Mouse (Mus musculus) liver, adult 10 weeks (tissue): ENCODE results near the gene Olfr115. TPM values are rescaled to one million over a fixed set of nuclear protein-coding genes. Genes with fewer than 3 reads are reported as not detected.

Experiments
- polyA plus RNA-seq: library from polyadenylated mRNA; stranded (reverse); fragments of 350-450 nt; fragmentation: Illumina TruSeq; extraction: RNeasy Lipid Tissue Mini Kit (QIAGEN cat#74804); gene quantifications from one replicate; pipeline ENCODE4 v1.2.3, GENCODE M21; 2014; ENCODE audit warnings: low read depth, low replicate concordance

Gene Olfr115
- not detected for polyA plus RNA-seq

DNA sequence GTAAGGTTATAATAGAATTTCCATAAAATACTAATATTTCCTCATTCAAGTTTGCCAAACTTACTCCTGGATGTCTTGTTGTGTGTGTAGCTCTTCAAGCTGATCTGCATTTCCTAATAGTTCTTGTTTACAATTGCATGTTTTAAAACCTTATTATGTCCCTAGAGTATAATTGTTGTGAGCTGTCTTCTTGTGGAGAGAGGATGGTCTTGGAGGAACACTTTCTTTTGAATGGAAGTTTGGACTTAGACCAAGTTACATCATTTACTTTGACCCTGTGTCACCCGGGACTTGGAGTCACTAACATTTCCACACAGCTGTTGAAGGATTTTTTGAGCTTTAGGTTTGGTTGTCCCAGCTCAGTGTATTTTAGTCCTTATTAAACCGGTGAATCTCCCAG is at the start of gene Olfr115, which contains the start of gene Olfr116:
Gene Olfr115, minus strand, starts transcription at position 101 of the 400 bp plus-strand sequence.
Gene Olfr116, minus strand, starts transcription at position 191 of the 400 bp plus-strand sequence.

DNA sequence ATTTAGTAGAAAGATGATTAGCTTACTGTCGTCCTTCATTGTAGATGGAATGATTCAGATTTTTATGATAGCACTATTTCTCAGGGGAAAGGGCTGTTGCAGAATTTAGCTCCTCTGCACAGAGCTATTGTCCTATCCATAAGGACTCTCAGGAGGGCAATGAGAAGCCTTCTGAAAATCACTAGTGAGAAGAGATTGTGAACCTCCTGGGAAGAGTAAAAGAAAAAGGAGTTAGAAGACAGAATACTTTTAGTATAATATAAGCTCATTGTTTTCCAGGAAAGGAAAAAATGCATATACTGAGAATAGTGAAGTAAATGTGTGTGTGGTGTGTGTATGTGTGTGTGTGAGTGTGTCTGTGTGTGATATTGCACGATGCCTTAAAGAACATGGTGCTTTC is 39.8 kb upstream of the Olfr115 start, which contains the start of gene Olfr118:
Gene Olfr118, plus strand, starts transcription at position 301 of the 400 bp plus-strand sequence.

DNA sequence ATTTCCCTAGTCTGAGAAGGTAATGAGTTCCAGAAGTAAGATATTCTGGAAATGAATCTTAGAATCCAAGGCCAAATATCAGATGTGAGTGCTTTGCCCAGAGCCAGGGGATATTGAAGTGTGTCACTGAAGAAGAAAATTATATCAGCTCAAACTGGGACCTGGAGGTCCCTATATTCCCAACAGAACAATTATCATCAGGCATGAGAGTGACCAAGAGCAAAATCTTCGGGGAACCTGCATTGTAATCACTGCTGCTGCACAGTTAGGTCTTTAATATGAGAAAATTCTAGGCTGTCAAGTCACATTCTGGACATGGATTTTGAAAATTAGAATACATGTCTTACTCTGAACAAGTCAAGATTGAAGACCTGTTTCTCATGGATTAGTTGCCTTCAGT is 36.8 kb upstream of the Olfr115 start, which contains the start of gene Olfr117:
Gene Olfr117, minus strand, starts transcription at position 101 of the 400 bp plus-strand sequence.

DNA sequence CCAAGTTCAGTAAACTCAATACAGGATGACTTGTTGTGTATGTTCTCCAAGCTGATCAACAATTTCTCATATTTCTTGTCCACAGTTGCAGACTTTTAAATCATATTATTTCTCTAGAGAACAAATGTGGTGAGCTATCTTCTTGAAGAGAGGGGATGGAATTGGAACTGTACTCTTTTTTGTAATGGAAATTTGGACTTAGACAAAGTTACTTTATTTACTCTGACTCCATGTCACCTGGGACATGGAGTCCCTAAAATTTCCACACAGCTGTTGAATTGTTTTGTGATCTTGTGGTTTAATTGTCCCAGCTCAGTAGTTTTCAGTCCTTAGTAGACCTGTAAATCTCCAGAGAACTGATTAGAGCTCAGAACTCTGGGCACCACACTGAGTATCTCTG is 34.3 kb downstream of the Olfr115 start, which contains the start of gene Olfr114:
Gene Olfr114, minus strand, starts transcription at position 101 of the 400 bp plus-strand sequence.

DNA sequence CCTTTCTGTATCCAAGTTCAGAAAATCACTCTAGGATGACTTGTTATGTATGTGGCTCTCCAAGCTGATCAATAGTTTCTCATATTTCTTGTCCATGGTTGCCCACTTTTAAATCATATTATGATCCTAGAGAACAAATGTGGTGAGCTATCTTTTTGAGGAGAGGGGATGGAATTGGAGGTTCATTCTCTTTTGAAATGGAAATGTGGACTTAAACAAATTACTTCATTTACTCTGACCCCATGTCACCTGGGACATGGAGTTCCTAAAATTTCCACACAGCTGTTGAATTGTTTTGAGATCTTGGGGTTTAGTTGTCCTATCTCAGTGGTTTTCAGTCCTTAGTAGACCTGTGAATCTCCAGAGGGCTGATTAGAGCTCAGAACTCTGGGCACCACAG is 49.3 kb downstream of the Olfr115 start, which contains the start of gene Olfr113:
Gene Olfr113, minus strand, starts transcription at position 101 of the 400 bp plus-strand sequence.

DNA sequence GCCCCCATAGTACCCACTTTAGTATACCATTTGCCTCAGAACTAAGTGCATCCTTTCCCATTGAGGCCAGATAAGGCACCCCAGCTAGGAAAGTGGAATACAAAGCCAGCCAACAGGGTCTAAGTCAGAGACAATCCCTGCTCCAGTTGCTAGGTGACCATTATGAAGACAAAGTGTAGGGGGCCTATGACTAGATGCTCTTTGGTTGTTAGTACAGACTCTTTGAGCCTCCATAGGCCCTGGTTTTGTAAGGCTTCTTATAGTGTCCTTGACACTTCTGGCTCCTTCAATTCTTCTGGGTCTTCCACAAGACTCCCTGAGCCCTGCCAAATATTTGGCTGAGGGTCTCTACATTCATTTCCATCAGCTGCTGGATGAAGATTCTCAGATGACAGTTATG is 57.6 kb downstream of the Olfr115 start, which contains the start of gene Olfr112:
Gene Olfr112, minus strand, starts transcription at position 101 of the 400 bp plus-strand sequence.

Other genes with a start within 250 kb of the Olfr115 start
- gene Olfr105-ps, start 248.1 kb downstream of the Olfr115 start, polyA plus RNA-seq, result not detected
- gene Olfr106-ps, start 236.7 kb downstream of the Olfr115 start, polyA plus RNA-seq, result not detected
- not detected for gene Olfr107, start 227.9 kb downstream of the Olfr115 start, polyA plus RNA-seq
- not detected for gene Olfr108, start 181.6 kb downstream of the Olfr115 start, polyA plus RNA-seq
- gene Olfr109, start 168.2 kb downstream of the Olfr115 start, polyA plus RNA-seq, result not detected
- not detected for gene H2-M2, start 143.6 kb downstream of the Olfr115 start, polyA plus RNA-seq
- not detected for gene Olfr110, start 134.6 kb downstream of the Olfr115 start, polyA plus RNA-seq
- gene Olfr111, start 119.1 kb downstream of the Olfr115 start, polyA plus RNA-seq, result not detected
- not detected for gene Olfr112, start 57.7 kb downstream of the Olfr115 start, polyA plus RNA-seq
- not detected for gene Olfr113, start 49.4 kb downstream of the Olfr115 start, polyA plus RNA-seq
- not detected for gene Olfr114, start 34.4 kb downstream of the Olfr115 start, polyA plus RNA-seq
- gene Olfr116, start 90 bp upstream of the Olfr115 start, polyA plus RNA-seq, result not detected
- not detected for gene Olfr117, start 36.7 kb upstream of the Olfr115 start, polyA plus RNA-seq
- not detected for gene Olfr118, start 39.9 kb upstream of the Olfr115 start, polyA plus RNA-seq
- gene Olfr119, start 69.5 kb upstream of the Olfr115 start, polyA plus RNA-seq, result not detected
- gene Olfr120, start 94.7 kb upstream of the Olfr115 start, polyA plus RNA-seq, result not detected
- gene Olfr121, start 121.7 kb upstream of the Olfr115 start, polyA plus RNA-seq, result not detected
- gene Olfr122, start 141.5 kb upstream of the Olfr115 start, polyA plus RNA-seq, result not detected
- gene Olfr123, start 166.4 kb upstream of the Olfr115 start, polyA plus RNA-seq, result not detected
- not detected for gene Olfr124, start 172.8 kb upstream of the Olfr115 start, polyA plus RNA-seq
- gene Olfr125, start 205.8 kb upstream of the Olfr115 start, polyA plus RNA-seq, result not detected
- gene Olfr126, start 220.4 kb upstream of the Olfr115 start, polyA plus RNA-seq, result not detected